Mouse (Mus musculus) natural killer cell, adult 2 months (primary cell): ENCODE measurements around the gene Smyd4.

ENCODE experiments used
- DNase-seq, 2 experiments: peaks; one replicate each; pipeline ENCODE4 v3.0.0; 2022; ENCODE audit warnings: low spot score in 2 of 2

The Smyd4 gene

GRCm38 (mm10) chr11:75348199-75348889 is at the start of gene Smyd4, which contains the start of gene Rpa1:
Smyd4 (plus strand) TSS chr11:75348433.
Rpa1 (minus strand) TSS chr11:75348324.
- peak; percentile 85 to 92 for DNase-seq

- no peak for DNase-seq
Observed at GRCm38 (mm10) chr11:75298491-75298890, 49.7 kb upstream of the Smyd4 start.

- no peak for DNase-seq
Observed at GRCm38 (mm10) chr11:75299786-75300185, 48.4 kb upstream of the Smyd4 start.

GRCm38 (mm10) chr11:75300954-75301353 is 47.3 kb upstream of the Smyd4 start:
- DNase-seq, result no peak

- no peak for DNase-seq
Observed at GRCm38 (mm10) chr11:75304797-75305196, 43.4 kb upstream of the Smyd4 start.

- no peak for DNase-seq
Observed at GRCm38 (mm10) chr11:75308650-75309049, 39.6 kb upstream of the Smyd4 start.

- no peak for DNase-seq
Observed at GRCm38 (mm10) chr11:75310813-75311212, 37.4 kb upstream of the Smyd4 start.

GRCm38 (mm10) chr11:75311751-75312150 is 36.5 kb upstream of the Smyd4 start:
- DNase-seq, result no peak

- DNase-seq, result no peak
Observed at GRCm38 (mm10) chr11:75313834-75314233, 34.4 kb upstream of the Smyd4 start.

GRCm38 (mm10) chr11:75318351-75319221 is 29.6 kb upstream of the Smyd4 start:
- no peak for DNase-seq

GRCm38 (mm10) chr11:75319246-75319645 is 29.0 kb upstream of the Smyd4 start:
- DNase-seq, result no peak

GRCm38 (mm10) chr11:75323326-75323737 is 24.9 kb upstream of the Smyd4 start:
- no peak for DNase-seq

- DNase-seq, result peak; percentile 48 to 73
Observed at GRCm38 (mm10) chr11:75324433-75324832, 23.8 kb upstream of the Smyd4 start.

- no peak for DNase-seq
Observed at GRCm38 (mm10) chr11:75325116-75325968, 22.9 kb upstream of the Smyd4 start.

GRCm38 (mm10) chr11:75325969-75326311 is 22.3 kb upstream of the Smyd4 start:
- no peak for DNase-seq

- peak; percentile 79 to 80 for DNase-seq
Observed at GRCm38 (mm10) chr11:75336676-75337075, 11.6 kb upstream of the Smyd4 start.

- DNase-seq, result peak; percentile 28 to 49
Observed at GRCm38 (mm10) chr11:75337246-75337645, 11.0 kb upstream of the Smyd4 start.

- DNase-seq, result no peak
Observed at GRCm38 (mm10) chr11:75340076-75340475, 8.2 kb upstream of the Smyd4 start.

- no peak for DNase-seq
Observed at GRCm38 (mm10) chr11:75340698-75341345, 7.4 kb upstream of the Smyd4 start.

GRCm38 (mm10) chr11:75343096-75343495 is 5.1 kb upstream of the Smyd4 start:
- no peak for DNase-seq

- no peak for DNase-seq
Observed at GRCm38 (mm10) chr11:75344163-75344562, 4.1 kb upstream of the Smyd4 start.
